Mouse (Mus musculus) ovary, adult 18-20 months (tissue): ENCODE results near the gene Fbxl13.

Source experiments
- DNase-seq: peaks from one replicate; pipeline ENCODE4 v3.0.0; 2022; ENCODE audit warnings: low spot score, mixed read lengths

The Fbxl13 gene

DNA sequence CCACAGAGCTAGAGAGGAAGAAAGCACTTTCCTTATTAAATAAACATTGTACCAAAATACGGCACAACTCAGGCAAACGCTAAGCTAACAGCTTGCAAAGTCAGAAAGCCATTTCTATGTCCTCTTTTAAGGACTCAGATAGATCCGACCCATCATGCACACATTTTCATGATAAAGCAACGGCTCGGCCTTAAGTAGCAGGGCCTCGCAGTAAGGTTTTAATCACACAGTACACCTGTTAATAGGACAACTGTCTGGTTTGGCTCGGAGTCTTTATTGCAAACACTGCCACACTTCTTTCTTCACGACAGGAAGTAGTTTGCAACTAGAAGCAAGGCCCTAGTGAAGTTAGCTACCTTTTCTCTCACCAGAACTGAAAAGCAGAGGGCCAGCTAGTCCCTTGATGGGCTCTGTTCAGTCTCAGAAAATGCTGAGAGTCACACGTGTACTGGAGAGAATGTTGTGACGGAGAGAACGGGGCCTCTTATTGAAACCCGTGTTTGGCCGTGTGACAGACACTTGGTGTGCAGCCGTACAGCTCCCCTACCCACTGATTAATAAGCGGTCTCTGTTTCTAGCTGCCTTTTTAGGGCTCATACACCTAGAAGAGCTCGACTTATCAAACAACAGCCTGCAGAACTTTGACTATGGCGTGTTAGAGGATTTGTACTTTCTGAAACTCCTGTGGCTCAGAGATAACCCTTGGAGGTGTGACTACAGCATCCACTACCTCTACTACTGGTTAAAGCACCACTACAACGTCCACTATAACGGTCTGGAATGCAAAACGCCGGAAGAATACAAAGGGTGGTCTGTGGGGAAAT is 70.8 kb downstream of the Fbxl13 start:
- no peak for DNase-seq

DNA sequence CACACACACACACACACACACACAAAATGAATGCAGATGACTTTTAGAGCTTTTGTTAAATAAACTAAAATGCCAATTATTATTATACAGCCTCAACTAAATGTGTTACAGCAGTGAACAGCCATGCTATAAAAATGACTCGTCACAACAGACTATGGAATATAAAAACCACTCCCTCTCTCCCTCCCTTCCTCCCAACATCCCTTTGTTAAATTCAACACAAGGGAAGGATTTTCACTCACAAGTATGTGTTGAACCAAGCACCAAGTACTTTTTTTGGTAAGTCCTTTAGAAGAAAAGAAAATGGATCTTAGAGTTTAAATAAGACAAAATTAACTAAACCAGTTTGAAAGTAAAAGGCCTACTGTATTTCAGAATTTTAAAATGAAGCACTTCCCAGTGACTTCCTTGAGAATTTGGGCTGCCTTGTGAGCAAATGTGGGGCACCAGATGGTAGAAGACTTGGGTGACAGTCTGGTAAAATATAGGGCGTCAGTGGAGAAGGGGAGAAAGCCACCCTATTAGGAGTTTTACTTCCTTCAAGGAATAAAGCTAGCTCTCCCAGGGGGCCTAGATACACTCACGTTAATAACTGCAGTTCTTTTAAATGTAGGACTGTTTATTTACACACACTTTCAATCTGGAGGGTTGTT is 72.5 kb downstream of the Fbxl13 start:
- DNase-seq: no peak

DNA sequence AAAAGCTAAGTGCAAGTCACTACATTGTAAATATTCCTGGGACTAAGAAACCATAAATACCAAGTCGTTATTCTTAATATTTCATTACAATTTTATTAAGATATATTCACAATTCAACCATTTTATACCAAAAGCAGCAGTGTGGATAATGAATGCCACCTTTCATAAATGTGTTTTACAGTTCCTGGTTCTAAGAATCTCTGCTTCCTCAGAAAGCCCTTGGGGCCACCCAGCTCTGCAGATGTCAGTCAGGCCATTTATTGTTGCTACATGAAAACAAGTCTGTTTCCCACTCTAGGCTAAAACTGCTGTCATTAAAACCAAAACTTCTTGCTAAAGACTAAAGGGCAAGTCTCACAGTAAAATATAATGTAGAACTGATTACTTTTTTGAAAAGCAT is 77.7 kb downstream of the Fbxl13 start:
- DNase-seq: no peak

DNA sequence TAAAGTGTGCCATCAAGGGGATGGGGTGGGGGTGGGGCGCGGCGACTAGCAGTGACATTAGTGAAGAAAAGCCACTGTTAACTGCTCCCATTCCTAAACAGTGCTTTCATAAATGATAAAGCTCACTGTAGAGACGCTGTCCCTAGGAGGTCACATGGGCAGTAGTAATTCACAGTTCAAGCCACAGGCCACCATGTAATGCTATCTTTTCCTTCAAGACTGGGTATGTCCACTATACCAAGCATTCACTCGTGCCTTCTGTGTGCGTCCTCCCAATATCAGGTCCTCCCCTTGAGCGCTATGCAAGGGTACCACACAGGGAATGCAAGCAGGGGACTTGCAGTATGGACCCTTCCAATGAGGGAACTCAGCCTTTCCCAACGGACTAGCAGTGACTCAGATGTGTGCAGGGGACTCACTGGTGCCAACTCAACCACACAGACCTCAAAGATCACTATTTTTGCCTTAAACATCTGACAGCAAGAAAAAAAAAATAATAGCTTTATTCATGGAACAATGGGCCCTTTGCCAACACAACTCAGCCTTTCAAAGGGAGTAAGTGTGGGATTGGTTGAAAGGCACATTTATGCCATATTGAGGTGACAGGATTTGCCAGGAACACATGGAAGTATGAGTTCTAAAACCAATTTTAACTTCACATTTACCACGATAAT is 79.9 kb downstream of the Fbxl13 start:
- no peak for DNase-seq

DNA sequence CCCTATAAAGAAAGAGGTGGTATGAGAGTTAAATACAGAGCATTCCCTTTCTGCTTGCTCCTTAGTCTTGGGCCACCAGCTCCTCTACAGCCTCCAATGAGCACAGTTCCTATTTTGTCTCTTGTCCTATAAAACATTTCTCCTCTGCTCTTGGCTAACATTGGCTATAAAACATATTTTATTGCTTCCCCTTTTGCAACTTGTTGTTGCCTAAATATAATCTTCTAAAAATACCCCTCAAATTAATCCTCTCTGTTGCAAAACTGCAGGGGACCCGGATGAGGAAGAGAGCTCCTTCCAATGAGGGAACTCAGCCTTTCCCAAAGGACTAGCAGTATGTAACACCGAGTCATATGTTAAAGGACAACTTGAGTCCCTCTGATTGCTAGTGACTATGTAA is 81.5 kb downstream of the Fbxl13 start:
- no peak for DNase-seq

DNA sequence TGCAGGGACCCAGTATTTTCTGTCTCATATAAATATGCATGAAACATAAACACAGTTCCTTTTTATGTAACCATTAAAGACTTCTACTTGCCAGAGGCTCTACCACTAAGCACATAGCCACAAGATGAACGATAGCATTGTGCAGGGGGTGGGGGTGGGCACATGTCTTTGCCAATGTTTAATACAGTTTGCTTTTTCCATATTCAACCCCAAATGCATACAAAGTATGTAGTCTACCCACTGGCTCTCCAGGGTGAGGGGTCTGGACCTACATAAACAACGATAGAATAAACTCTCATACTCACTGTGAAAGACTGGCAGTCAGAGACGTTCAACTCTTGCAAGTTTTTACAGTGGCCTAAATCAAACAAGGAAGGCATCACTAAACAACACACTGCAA is 88.9 kb downstream of the Fbxl13 start:
- no peak for DNase-seq

DNA sequence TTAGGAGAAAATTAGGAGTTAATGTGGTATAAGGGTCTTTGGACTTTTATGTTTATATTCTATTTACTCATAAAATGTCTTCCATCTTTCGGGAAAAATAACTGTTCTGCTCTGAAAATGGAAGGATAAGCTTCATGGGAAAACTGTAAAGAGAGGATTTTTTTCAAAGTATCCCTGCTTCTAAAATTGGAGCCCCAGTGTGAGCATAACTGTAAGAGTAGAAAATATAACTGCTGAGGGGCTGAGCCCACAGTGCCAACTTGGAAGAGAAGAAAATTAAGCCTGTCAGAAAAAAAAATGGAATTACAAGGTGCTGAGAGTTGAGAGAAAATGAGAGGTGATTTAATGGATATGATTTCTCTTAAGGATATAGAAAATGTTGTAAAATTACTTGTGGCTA is 90.7 kb downstream of the Fbxl13 start:
- no peak for DNase-seq

DNA sequence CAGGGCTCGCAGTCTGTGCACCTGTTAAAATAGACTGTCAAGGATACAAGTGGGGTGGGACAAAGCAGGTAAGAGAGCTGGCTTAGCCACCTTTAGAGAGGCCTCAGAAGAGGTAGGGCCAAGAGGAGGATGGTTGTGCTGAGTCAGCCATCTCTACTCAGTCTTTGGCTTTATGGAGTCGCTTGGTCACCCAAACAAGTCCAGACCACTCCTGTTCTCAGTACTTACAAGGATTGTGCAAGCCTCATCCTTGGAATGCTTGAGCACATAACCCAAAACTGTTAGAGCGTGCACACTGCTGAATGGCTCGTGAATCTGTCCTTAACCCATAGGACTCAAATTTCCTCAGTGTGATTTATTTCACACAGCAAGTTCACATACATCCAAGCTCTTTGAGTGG is 91.7 kb downstream of the Fbxl13 start:
- DNase-seq: no peak

DNA sequence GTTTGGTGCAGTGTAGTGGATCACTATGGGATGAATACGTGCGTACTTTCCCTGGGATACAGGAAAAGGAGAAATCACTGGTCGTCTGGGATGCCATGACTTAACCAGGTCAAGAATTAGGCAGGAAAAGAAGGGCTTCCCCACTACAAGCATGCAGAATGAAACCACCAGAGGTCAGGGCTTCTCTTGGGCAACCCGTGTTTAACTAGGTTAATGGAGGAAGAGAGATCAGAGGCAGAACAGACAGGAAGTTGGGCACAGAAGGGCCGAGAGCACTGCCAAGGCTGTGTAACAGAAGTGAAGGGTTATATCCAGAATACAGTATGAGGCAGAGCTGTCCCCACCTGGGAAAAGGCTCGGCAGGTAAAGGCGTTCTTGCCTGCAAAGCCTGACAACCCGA is 98.4 kb downstream of the Fbxl13 start:
- DNase-seq: no peak

DNA sequence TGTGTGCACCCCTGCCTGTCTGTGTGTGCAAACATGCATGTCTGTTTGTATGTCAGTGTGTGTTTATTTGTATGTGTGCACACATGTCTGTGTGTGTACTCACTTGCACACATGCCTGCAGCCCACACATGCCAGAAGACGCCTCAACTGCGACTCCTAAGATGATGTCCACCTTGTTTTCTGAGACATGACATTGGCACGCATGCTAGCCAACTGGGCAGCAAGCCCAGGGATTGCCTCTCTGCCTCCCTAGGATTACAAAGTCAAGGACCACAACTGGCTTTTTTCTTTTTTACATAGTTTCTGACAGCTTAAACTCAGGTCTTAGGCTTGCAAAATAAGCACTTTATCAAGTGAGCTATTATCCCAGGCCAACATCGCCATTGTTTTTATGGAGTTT is 99.6 kb downstream of the Fbxl13 start:
- DNase-seq: no peak

DNA sequence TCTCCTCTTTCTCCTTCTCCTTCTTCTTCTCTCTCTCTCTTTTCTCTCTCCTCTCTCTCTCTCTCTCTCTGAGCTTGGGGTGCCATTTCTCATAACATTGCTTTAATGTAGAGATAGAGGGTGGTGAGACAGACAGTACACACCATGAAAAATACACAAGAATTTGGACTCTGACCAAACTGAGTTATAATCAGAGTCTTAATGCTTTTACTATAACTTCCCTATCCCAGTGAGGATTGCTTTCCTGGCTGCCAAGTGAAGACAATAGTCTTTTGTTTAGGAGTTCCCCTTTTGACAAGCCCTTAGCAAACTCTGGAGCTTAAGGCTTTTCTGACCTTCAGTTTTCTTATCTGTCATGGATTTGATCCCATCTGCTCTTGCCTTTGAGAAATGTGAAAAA is 100.2 kb downstream of the Fbxl13 start:
- DNase-seq: no peak

DNA sequence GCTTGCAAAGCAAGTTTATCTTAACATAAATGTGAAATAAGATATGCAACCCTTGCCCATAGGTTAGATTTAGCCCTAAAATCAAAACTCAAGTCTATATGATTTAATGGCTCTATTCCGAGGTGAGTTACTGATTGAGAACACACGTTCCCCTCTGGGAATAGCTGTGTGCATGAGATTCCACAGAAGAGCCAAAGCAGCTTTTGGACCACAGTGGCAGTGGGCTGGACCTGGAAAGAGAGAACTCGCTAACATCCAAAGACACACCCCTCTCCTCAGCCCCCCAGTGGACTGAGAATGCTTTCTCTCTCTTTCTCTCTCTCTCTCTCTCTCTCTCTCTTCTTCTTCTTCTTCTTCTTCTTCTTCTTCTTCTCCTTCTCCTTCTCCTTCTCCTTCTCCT is 100.6 kb downstream of the Fbxl13 start:
- DNase-seq: no peak

DNA sequence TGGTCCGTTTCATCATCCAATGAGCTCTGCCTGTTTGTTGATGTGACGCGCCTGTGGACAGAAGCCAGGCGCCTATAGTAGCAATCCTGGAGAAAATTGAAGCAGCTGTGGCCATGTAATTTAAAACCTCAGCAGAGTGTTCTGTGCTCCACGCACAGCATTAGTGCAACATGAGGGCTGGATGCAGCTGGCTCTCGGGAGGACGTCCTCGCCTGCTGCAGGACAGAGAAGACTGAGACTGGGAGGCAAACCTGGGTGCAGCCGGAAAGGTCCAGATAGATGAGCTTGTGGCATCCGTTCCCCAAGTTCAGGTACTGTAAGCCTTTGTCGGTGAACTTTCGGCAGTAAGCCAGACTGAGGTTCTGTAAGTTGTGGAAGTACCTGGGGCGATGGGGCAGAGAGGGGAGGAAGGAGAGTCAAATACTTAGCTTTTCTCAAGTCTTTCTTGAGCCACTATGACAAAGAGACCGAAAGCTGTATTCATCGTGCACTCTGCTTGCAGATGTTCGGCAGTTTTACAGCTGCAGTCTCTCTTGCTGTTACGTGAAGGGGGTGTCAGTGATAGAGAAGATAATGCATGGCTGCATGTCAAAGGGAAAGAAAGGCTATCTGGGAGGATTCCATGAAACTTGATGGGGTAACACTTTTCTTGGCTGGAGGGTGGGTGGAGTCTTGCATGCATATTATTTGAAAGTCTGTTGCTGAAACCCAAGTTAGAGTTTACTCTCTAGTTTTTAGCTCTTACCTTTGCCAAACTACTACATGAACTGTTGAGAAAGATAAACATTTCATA is 101.8 kb downstream of the Fbxl13 start, which contains the start of gene Lrrc17:
Gene Lrrc17 (plus strand): TSS at position 151 of the 793 bp plus-strand sequence.
- DNase-seq: no peak

DNA sequence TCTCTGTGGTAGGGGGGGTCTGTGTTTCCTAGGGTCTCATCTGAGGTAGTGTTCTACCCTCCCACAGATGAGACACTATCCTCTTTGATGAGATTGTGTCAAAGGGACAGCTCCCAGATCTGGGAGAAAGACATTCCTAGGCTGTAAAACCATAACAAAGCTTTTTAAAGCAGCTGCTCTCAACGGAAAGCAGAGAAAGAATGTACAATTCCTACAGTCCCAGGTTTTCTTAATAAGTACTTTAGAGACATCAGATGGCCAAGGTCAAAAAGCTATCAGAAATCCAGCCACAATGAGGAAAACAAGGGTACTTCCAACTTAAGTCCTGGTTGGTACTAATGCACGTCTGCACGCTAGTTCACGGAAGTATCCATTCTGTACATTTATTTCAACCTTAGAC is 103.2 kb downstream of the Fbxl13 start:
- no peak for DNase-seq

DNA sequence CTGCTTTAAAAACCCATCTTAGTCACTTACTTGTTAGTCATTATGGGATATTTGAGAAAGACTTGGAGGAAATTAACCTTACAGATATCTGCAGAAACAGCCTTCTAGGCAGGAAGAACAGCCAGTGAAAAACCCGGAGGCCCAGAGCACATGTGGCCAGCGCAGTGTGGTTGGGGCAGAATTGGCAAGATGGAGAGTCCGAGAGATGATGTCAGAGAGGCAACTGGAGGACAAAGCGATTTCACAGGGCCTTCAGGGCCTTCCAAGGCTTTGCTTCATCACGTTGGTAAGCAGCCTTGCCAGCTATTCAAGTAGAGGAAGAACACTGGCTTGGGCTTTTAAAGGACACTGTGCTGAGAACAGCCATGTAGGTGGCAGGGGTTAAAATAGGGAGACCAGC is 112.5 kb downstream of the Fbxl13 start:
- DNase-seq: no peak

DNA sequence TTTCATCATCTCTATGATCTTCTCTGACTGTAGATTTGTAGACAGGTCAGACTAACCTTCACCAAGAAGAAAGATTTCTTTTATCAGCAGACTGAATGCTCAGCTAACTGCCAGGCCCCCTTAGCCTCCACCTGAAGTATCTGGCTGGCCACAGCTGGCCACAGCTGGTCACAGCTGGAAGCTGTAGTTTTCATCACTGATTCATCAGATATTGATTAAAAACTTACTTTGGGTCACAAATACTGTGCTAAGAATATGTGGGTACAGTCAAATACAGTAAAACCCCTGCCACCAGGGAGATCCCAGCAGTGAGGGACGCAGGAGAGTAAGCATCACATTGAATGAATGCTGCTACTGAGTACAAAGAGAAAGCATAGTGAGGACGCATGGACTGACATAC is 113.3 kb downstream of the Fbxl13 start:
- no peak for DNase-seq

DNA sequence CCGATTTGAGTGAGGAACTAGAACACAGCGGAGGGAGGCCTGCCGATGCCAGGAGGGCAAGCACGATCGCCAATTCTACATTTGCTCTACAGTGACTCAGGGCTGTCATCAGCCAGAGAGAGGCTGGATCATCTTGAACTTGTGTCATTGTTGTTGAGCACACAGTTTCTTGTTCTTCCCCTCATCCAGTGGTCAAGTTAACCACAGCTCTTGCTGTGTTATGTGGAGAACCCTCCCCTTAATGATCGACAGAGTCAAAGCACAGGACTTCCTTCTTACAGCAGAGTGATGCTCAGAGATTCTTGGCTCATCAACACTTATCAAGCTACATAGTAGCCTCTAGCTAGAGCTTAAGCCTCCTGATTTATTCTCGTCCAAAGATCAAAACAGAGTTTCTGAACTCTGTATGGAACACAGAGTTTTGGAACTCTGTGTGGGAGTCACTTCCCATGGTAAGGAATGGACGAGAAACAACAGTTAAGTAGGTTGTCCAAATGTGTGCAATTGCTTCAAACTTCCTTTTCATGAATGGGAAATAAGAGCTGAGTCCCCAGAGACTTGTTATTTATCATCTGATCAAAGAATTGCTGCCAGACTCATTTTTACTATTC is 116.2 kb downstream of the Fbxl13 start:
- DNase-seq: no peak

DNA sequence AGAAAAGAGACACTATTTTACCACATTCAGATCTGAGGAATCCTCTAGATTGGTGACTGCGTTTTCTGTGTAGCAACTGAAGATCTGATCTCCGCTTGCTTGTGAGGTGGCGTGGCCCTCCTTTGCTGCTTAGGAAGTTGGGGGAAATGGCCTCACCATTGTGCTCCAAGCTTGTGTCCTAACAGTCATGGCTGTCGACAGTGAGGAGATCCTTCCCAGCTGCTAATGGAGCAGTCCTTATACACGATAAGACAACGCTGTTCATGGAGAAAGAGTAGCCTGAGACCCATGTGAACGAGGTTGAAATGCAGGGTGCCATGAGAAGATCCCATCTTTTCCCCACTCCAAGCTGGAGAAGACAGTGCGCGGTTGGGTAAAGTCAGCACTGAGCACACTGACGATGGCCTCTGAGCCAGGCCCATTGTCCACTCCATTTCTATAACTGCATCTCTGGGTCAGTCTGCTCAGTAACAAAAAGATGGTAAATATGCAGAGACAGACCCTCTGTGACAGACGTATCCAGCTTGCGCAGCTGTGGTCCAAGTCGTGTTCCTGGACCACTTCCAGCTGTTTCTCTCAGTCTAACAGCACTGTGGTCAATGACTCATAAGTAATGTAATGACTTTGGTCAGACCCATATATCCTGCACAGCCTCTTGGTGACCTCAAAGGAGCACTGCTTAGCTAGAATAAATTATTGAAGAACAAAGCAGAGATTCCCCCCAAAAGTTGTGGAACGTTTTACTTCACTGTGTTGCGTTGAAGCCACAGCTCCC is 117.2 kb downstream of the Fbxl13 start:
- DNase-seq: no peak

DNA sequence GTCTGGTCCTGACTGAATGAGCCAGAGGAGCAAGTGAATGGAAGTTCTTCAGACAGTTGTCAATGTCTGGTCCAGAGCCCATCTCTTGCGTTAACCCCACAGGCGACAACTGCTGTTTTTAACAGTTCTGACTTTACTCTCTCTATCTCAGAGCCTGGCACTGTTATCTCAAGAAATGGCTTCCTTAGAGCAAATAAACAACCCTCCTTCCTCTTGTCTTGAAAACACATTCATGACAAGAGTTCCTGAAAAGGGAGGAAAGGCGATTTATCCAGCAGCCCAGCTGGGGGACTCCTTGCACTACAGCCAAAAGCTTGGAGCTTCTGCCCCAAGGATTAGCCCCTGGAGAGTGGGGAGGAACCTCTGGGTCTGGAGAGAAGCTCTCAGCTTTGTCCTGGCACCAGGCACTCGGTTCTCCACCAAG is 117.9 kb downstream of the Fbxl13 start:
- peak; percentile 53 for DNase-seq

DNA sequence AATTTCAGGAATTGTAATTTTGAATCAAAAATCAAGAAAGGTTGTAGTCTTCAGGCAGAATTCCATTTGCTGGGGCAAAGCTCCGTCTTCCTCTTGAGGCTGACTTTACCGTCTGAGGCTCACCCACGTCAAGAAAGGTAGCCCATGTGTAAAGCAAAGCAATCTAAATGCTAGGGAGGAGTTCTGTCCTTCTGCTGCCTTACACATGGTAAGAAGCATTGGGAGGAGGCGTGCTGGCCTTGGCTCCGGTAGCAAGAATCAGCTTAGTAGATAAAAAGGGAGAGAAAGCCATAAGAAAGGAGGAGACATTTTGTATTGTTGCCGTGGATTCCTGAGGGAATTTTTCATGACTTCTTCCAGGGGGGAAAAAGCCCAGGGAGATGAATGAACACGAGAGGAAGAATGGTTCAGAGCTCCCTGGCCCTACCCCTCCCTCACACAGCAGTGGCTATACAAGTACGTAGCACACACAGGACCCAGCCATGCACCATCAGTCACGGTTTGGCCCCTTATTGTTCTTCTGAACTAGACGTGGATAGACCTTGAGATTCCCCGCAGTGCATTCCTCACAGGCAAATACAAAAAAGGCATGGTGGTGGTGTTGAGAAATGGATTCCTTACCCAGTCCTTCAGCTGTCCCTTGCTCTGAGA is 118.5 kb downstream of the Fbxl13 start:
- DNase-seq: no peak

DNA sequence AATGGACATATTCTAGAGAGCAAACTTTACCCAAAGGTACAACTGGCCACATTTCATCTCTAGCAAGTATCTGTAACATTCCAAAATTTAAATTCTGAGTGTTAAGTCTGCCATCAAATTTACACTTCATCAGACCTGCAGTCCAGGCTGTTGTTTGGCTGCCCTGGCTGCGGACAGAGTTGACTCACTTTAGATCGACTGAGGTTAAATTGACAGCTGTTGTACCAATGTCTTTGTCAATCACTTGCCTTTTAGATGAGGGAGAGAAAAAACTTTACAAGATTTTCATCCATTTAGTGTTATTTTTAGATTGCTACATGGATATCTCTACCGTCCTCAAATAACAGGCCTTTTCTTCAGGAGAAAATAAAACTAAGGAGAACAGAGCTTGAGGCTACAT is 126.3 kb downstream of the Fbxl13 start:
- DNase-seq: no peak
